Mouse (Mus musculus): ENCODE results near the gene Cap2. TPM values are rescaled to one million over a fixed set of nuclear protein-coding genes. Genes with fewer than 3 reads are reported as not detected.

Gene Cap2
- polyA plus RNA-seq (2021; fragmentation: Nextera tagmentation) = 132 and 143 TPM in 2 replicates
- long read RNA-seq, experiment 1, transcript Cap2-201 (13 exons, 3,713 nt) = major isoform, 197 of 243 reads
- long read RNA-seq, experiment 1, partial matches to known transcripts = 29 of 243 reads
- long read RNA-seq, experiment 1, other reads (novel, unspliced or antisense) = 17 of 243 reads
- long read RNA-seq, experiment 2, transcript Cap2-201 (13 exons, 3,713 nt) = major isoform, 608 of 664 reads
- long read RNA-seq, experiment 2, partial matches to known transcripts = 26 of 664 reads
- long read RNA-seq, experiment 2, other reads (novel, unspliced or antisense) = 30 of 664 reads

GRCm38 (mm10) chr13:46501800-46502389 lies at the start of gene Cap2:
TSS of gene Cap2 (plus strand) at chr13:46501848.

GRCm38 (mm10) chr13:46669048-46669619 lies 167.5 kb downstream of the Cap2 start, which contains the start of gene Fam8a1:
TSS of gene Fam8a1 (plus strand) at chr13:46669522.

Other genes starting within 250 kb of the Cap2 start
- 0.46 and 0.48 TPM in 2 replicates for gene Stmnd1, start 228.1 kb upstream of the Cap2 start, polyA plus RNA-seq (2021; fragmentation: Nextera tagmentation)
- 5.5 and 6.0 TPM in 2 replicates for gene Rbm24, start 83.4 kb upstream of the Cap2 start, polyA plus RNA-seq (2021; fragmentation: Nextera tagmentation)
- 5.1 and 5.8 TPM in 2 replicates for gene Fam8a1, start 167.7 kb downstream of the Cap2 start, polyA plus RNA-seq (2021; fragmentation: Nextera tagmentation)
- gene Nup153, start 226.1 kb downstream of the Cap2 start, polyA plus RNA-seq (2021; fragmentation: Nextera tagmentation) = 4.1 and 4.7 TPM in 2 replicates

Data from layer of hippocampus, adult 6 months (tissue).